Mouse (Mus musculus) testis, adult 2 months (tissue): ENCODE measurements around the gene 2810021J22Rik. TPM values are rescaled to one million over a fixed set of nuclear protein-coding genes. Genes with fewer than 3 reads are reported as not detected.

Experiments used
- H3K27ac ChIP-seq: fragments of 200-500 bp; 2 replicates; pipeline ENCODE4 v1.5.1; 2012; ENCODE audit warnings: low read depth, low read length; ENCODE audit not compliant: control insufficient read depth, insufficient read depth
- H3K27me3 ChIP-seq: fragments of 200-500 bp; 2 replicates; pipeline ENCODE4 v1.6.1; 2012; ENCODE audit warnings: mild to moderate bottlenecking, low read length, moderate library complexity; ENCODE audit not compliant: control insufficient read depth, insufficient read depth
- H3K36me3 ChIP-seq: fragments of 200-500 bp; 2 replicates; pipeline ENCODE4 v1.6.1; 2012; ENCODE audit warnings: mild to moderate bottlenecking, low read length; ENCODE audit not compliant: control insufficient read depth, insufficient read depth
- H3K4me1 ChIP-seq: fragments of 200-500 bp; 2 replicates; pipeline ENCODE4 v1.6.1; 2012; ENCODE audit warnings: low read length; ENCODE audit not compliant: control insufficient read depth, insufficient read depth
- H3K4me3 ChIP-seq: fragments of 200-500 bp; 2 replicates; pipeline ENCODE4 v1.5.1; 2012; ENCODE audit warnings: low read depth, mild to moderate bottlenecking, low read length, moderate library complexity, mixed read lengths; ENCODE audit not compliant: control insufficient read depth
- CTCF ChIP-seq: fragments of 200-500 bp; IDR thresholded peaks from 2 replicates; pipeline ENCODE4 v1.5.1; 2012; ENCODE audit warnings: low read depth, mild to moderate bottlenecking, inconsistent platforms, low read length, moderate library complexity; ENCODE audit not compliant: control insufficient read depth, insufficient read depth, insufficient replicate concordance
- POLR2A ChIP-seq: fragments of 200-500 bp; IDR thresholded peaks from 2 replicates; pipeline ENCODE4 v1.6.1; 2012; ENCODE audit warnings: low read depth, mild to moderate bottlenecking, inconsistent platforms, low read length, moderate library complexity; ENCODE audit not compliant: control insufficient read depth
- polyA plus RNA-seq: library from polyadenylated mRNA; depleted of rRNA; stranded (reverse); fragments of >200 nt; gene quantifications from 2 replicates; pipeline ENCODE4 v1.2.3, GENCODE M21; 2012

The 2810021J22Rik gene
- polyA plus RNA-seq, 1 experiment: 9.7 TPM

DNA sequence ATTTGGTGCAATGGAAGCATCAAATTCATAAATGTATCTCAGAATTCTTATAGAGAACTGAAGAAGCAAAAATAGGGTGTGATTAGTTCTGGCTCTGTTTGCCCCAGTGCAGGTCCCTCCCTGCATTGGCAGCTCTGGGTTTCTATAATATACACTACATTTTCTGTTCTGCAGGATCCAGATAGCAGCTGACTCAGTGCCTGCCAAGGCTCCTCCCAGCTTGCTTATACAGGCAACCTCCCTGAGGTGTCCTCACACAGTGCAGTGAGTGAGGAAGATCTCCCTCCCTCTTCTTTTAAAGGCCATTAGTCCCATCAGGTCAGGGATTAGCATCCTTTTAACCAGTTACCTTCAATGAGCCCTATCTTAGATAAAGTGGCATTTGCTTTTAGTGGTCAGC is 34.1 kb downstream of the 2810021J22Rik start:
- Histone ChIP-seq H3K27me3 (no peaks in the 10 kb centered on the region), H3K27ac (no peak overlapping the region), H3K4me3 (no peak overlapping the region), H3K36me3 (peaks cover 4% of the 10 kb centered on the region), H3K4me1 (peaks cover 7% of the 10 kb centered on the region)
- TF ChIP-seq POLR2A (no peak), CTCF (no peak)

DNA sequence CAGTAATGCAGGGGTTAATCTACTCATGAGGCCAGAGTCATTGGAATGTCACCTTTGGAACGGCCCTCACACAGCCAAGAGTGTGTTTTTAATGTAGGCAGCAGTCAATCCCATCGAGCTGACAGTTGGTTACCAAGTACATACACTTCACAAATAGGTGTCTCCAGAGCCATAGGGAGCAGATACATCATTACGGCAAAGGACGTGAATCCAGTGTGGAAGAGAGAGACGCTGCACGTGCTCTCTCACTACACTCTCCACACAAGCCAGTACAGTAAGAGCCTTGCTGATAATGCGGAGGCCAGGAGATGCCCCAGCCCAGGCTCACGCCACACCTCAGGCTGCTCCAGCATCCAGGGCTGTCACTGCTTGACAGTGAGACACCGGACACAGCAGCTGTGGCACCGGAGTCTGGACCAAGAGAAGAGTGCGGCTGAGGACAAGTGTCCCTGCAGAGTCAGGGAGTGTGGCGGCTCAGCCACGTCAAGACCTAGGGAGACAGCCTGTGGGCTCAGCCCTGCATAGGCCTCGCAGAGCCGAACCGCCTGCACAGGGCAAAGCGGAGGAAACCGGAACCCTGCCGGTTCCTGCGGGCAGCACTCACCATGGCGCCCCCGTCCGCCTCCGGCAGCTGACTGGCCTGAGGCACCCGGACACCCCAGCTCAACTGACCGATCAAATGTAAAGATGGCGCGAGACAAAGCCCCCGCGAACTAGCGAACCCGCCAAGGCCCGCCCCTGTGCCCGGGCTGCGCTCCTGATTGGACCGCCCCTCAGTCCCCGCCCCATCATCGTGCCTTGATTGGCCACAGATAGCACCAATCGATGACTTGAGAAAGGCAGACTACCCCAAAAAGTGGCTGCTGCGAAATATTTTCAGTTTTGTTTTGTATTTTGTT is 36.7 kb downstream of the 2810021J22Rik start, which contains the start of gene Zfp39:
Gene Zfp39 (minus strand): TSS at position 715 of the 899 bp plus-strand sequence.
- Histone ChIP-seq H3K27me3 (no peaks in the 10 kb centered on the region), H3K36me3 (peaks cover 2% of the 10 kb centered on the region), H3K4me3 (peak within 1 kb of the TSS; percentile 89), H3K27ac (peak within 1 kb of the TSS; percentile 93), H3K4me1 (peaks cover 7% of the 10 kb centered on the region)
- peak; percentile 82 for TF ChIP-seq POLR2A
- TF ChIP-seq CTCF: no peak

DNA sequence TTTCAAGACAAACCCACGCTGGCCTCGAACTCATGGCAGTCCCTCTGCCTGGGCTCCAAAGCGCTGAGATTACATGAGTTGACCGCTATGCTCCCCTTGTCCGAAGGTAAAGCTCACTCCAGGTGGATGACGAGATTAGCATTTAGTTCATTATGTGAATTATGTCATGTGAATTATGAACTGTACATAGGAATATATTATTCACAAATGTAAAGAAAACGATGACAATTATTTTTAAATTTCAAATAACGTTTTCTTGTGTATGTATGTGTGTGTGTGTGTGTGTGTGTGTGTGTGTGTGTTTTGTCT is 37.3 kb downstream of the 2810021J22Rik start:
- Histone ChIP-seq H3K27me3 (no peaks in the 10 kb centered on the region), H3K36me3 (peaks cover 2% of the 10 kb centered on the region), H3K4me1 (peaks cover 7% of the 10 kb centered on the region), H3K27ac (peak overlapping the region; percentile 56; the same call in 1 of the 2 replicates), H3K4me3 (peak overlapping the region; percentile 89)
- TF ChIP-seq POLR2A (no peak), CTCF (no peak)

DNA sequence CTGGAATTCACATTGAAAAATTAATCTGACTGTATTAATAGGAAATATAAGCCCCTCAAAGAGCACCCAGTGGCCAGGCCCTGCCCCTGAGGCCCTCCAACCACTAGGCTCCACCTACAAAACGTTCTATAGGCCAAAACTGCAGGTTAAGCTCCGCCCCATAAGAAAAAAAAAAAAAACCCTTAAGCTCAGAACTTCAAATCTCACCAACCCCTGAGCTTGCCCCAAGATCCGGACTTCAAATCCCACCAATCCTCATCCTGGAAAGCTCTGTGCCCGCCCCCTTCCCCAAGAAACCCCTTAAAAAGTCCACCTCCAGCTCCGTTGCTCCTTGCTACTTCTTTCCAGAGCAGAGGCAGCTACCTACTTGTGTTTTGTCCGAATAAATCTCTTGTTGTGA is 37.8 kb downstream of the 2810021J22Rik start:
- Histone ChIP-seq H3K4me3 (peak overlapping the region; percentile 75), H3K27me3 (no peaks in the 10 kb centered on the region), H3K36me3 (peaks cover 2% of the 10 kb centered on the region), H3K27ac (peak overlapping the region; percentile 81), H3K4me1 (peaks cover 7% of the 10 kb centered on the region)
- TF ChIP-seq POLR2A (0 out of 2 replicates have a peak, but pooled peaks have one; percentile 19), CTCF (no peak)

DNA sequence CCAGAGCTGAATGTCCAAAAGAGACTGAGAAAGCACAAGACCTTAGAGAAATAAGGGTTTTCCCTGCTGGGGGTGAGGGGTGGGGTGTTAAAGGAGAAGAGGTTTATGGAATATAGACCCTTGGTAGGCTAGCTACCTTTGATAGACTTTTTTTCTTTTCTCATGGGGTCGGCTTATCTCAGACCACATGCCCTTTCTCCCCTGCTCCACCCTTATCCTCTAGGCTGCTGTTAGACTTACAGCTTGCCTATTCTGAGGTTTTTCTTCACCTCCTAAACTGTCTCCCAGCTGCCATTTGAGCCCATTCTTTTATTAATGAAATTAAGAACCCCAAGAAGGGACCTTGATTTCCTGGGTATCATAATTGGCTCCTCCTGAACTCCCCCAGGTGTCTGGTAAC is 46.8 kb downstream of the 2810021J22Rik start:
- Histone ChIP-seq H3K4me1 (peaks cover 25% of the 10 kb centered on the region), H3K27me3 (no peaks in the 10 kb centered on the region), H3K27ac (no peak overlapping the region), H3K36me3 (no peaks in the 10 kb centered on the region), H3K4me3 (no peak overlapping the region)
- no peak for TF ChIP-seq CTCF

DNA sequence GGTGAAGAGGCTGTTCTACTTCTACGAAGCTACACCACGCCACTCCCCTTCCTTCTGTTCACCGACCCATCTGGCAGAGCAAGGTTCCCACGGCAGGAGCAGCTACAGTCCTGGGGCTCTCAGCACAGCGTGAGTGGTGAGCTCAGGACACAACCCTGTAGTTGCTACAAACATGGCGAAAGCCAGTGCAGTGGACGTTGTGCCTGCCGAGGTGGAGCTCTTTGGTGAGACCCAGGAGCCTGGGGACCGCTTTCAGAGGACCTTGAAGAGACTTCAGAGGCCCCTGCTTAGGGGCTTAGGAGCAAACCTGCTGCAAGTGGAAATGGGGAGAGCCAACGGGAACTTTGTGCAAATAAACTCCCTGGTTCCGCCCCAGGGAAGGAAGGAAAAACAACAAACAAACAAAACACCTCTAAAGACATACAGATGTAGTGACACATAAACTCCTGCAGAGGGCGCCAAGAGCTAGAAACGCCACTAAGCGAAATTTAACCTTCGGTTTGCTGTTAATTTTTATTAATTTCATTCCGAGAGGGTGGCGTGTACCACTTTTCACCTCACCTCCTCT is 47.5 kb downstream of the 2810021J22Rik start:
- Histone ChIP-seq H3K36me3 (no peaks in the 10 kb centered on the region), H3K27ac (no peak overlapping the region), H3K4me1 (peaks cover 25% of the 10 kb centered on the region), H3K27me3 (no peaks in the 10 kb centered on the region), H3K4me3 (peak overlapping the region; percentile 45)
- no peak for TF ChIP-seq POLR2A
- TF ChIP-seq CTCF: no peak; the same call in 1 of the 2 replicates

DNA sequence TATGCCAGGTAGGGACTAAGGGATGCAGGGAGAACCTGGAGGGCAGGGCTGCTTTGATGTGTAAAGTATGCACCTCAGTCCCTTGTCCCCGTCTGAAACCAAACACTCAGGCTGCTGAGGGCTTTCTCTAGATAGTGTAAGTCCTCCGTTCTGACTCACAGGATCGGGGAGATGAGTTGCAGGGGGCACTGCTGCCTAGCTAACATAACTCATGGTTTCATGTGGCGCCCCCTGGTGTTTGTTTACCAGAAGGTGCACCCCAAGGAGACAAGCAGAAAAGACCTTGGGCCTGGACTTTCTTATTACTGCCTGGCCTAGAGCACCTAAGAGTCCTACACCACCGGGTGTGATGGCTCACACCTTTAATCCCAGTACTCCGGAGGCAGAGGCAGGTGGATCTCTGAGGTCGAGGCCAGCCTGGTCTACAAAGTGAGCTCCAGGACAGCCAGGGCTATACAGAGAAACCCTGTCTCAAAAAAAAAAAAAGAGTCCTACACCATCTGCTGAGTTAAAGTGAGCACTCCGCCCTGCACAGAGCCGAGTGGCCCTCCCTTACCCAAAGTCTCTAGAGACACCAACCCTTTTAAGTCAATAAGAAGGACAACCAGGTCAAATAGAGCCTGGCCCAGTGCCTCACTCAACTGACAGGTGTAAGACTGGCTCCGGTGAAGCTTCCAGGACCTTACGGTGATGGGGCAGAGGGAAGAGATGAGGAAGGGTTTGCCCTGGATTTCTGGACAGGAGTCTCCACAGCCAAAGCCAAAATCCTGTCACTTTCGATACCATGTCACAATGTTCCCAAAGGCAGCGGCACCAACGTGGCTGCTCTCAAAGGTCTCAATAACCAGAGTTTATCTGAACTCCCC is 50.1 kb downstream of the 2810021J22Rik start:
- no peak overlapping the region for H3K4me3 ChIP-seq
- H3K27me3 ChIP-seq: no peaks in the 10 kb centered on the region
- H3K36me3 ChIP-seq: no peaks in the 10 kb centered on the region
- H3K27ac ChIP-seq: no peak overlapping the region; the same call in 1 of the 2 replicates
- TF ChIP-seq CTCF (peak; percentile 70), POLR2A (no peak)
- H3K4me1 ChIP-seq: peaks cover 25% of the 10 kb centered on the region
